Mouse (Mus musculus) embryo, embryonic 10 days (tissue): ENCODE data around the gene Lipe.
"Not testable (repeated sequence)": the region's sequence is repeated elsewhere in the genome, so short reads cannot be mapped to it uniquely, and the experiment has no call there.

ENCODE experiments used
- DNase-seq: peaks from one replicate; pipeline ENCODE4 v3.0.0-alpha.2; 2015; ENCODE audit warnings: low spot score

The Lipe gene

DNA sequence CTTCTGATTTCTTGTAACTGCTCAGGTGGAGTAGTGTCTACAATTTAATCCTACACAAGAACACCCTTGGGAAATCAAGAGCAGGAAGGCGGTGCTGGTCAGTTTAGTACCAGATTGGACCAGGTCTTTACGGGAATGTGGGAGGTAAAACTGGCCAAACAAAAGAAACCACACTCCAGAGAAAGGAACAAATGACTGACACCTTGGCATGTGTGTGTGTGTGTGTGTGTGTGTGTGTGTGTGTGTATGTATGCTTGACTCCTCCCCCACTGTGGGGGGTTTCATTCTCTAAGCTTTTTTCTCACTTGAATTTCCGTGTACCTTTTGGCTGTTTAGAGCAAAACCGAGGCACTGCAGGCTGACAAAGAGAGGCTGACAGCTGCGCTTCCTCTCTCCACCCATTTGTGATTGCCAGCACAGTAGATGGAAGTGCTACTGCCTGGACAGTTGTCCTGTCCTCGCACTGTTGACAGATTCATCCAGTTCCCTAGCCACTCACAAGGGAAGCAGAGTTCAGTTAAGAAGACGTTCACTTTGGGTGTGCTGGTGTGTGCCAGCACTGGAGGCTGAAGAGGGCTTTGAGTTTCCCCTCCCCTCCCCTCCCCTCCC is 14.4 kb upstream of the Lipe start, which contains the start of gene Cxcl17:
Cxcl17 (minus strand) TSS at position 54 of the 609 bp plus-strand sequence.
- DNase-seq = no peak

GRCm38 (mm10) chr7:25411861-25412260 is 13.4 kb upstream of the Lipe start:
- no peak for DNase-seq

- DNase-seq = no peak
Observed at GRCm38 (mm10) chr7:25410969-25411615, 12.6 kb upstream of the Lipe start.

DNA sequence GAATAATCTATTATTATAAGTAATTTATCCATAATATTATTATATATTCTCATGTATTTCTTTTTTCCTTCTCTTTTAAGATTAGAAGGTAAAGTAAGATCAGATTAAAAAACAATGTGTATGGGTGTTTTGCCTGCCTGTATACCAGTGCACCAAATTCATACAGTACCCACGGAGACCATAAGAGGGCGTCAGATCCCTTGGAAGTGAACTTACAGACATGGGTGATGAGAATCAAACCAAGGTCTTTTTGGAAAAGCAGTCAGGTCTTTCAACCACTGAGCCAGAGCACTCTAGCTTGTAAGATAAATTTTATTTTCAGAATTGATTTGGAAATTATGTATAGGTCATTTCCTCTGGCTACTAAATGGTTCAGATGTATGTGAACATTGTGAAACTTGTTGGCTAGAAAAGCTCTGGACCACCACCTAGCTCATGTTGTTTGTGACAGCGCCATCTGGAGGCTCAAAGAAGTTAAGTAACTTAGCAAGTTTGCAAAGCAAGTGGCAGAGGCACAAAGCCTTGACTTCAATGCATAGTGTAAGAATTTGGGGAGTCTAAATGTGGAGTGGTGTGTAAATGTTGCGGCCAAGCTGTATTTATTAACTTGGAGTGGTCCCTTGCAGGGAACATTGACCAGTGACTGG is 10.7 kb upstream of the Lipe start:
- peak; percentile 62 for DNase-seq

- DNase-seq = no peak
Observed at GRCm38 (mm10) chr7:25406468-25406867, 8.0 kb upstream of the Lipe start.

GRCm38 (mm10) chr7:25402671-25403101 is 4.2 kb upstream of the Lipe start:
- peak; percentile 77 for DNase-seq

DNA sequence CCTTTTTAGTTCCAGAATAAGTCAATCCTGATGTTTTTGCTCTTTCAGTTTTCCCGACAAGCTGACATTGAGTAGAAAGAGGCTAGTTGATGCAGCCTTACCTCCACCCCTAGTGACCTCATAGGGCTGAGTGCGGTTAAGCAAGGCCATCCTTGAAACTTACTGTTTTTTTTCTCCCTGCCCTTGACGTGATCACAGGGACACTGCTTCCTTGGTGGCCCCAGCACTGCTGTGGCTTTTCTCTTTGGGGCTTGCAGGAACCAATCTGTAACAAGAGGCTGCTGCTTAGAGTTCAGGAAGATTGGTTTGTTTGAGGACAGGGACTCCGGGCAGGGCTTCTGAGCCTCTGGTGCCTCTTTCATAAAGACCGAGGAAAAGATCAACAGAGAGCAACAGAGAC is 3.5 kb upstream of the Lipe start:
- peak; percentile 39 for DNase-seq

DNA sequence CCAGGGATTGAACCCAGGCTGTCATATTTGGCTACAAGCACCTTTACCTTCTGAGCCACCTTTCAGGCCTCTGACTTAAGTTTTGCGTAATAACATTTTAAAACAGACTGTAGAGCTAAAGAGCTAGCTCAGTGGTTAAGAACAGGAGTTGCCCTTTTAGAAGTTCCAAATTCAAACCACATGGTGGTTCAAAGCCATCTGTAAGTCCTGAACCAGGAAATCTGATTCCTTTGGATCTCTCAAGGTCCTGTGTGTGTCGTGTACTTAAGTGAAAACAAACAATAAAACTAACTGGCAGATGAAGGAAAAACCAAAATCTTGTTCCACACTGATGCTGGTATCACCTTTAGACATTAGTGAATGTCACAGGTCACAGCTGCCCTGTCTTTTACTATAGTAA is 3.0 kb upstream of the Lipe start:
- DNase-seq = peak; percentile 50

DNA sequence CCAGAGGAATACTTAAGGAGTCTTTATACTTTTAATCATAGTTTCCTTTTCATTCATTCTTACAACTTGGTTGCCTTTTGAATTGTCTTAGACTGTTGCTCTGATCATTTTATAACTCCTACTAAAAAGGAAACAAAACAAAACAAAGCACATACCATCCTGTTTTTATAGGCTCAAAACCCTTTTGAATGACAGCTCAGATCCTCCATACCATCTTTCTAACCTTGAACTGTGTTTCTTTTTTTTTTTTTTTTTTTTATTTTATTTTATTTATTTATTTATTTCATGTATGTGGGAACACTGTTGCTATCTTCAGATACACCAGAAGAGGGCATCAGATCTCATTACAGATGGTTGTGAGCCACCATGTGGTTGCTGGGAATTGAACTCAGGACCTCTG is 518 bp upstream of the Lipe start:
- not testable (repeated sequence) for DNase-seq

GRCm38 (mm10) chr7:25396621-25397020 is 1.9 kb downstream of the Lipe start:
- DNase-seq = no peak

GRCm38 (mm10) chr7:25395558-25396521 is 2.7 kb downstream of the Lipe start:
- DNase-seq = peak; percentile 94

GRCm38 (mm10) chr7:25395186-25395557 is 3.3 kb downstream of the Lipe start:
- no peak for DNase-seq

GRCm38 (mm10) chr7:25394754-25395153 is 3.8 kb downstream of the Lipe start:
- DNase-seq = no peak

DNA sequence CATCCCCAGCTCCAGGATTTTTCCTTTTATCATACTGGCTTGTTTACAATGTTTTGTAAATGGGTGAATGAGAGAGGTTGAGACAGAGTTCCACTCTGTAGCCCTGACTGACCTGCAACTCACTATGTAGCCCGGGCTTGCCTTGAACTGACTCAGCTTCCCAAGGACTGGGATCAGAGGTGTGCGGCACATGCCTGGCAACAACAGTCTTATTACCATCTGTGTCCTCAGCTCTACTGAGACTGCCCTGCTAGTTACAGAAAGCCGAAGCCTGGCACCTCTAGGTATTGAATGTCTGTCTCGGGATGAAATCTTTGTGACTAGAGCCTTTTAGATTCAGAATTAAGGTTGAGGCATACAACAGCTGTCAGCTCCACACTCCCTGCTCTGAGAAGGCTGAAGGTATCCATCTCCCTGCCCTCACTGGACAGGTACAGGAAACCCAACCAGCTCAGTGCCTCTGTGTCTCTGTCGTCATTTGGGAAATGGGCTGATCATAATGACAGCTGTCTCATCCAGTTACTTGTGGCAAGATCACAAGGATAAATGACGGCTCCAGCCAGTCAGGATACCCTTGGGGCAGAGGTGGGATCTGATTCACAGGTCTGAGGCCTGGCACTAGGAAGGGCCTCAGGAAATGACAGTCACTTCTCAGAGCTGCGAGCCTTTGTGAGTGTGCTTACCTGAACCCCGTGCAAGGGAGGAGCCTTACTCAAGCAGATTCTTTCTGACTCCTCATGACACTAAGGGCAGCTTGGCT is 4.9 kb downstream of the Lipe start:
- DNase-seq = no peak

DNA sequence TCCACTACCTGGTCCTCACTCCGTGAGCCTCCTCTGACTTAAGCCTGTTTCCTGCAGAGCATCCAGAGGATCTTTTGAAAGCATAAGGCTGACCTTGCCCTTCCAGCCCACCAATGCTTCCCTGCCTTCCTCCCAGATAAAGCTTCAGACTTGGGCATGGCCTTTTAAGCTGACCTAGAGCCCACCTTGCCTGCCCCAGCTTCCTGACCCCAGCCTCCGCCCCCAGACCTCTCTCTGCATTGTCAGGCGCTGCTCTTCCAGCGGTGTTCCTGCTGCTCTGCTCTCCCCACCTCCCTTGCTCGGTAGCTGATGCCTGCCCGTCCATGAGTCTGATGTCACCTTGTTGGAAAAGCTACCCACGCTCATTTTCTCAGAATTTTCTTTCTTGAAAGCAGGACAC is 5.7 kb downstream of the Lipe start:
- DNase-seq = no peak

DNA sequence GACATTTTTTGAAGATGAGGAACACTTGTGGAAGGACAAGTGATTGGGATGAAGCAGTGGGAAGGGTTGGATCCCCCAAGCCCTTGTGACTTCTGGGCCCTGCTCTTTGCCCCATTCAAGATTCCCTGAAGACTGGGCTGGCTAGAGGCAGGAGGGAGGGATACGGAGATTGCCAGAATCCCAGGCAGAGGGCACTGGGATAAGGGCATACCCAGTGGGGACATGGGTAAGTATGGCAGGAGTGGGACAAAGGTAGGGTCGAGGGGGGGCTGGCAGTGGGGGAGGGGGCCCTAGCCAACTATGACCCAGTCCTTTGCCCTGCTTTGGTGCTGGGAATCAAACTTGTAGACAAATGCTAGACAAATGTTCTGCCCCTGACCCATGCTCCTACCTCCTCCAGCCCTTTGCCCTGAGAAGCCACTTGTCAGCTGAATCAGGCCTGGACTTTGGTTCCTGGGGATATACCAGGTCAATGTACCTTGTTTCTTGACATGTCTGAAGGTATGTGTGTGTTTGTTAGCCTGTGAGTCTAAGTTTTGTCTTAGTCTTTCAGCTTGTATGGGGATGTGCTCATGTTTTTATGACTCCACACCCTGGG is 6.6 kb downstream of the Lipe start:
- DNase-seq = no peak

- DNase-seq = no peak
Observed at GRCm38 (mm10) chr7:25390986-25391385, 7.5 kb downstream of the Lipe start.

DNA sequence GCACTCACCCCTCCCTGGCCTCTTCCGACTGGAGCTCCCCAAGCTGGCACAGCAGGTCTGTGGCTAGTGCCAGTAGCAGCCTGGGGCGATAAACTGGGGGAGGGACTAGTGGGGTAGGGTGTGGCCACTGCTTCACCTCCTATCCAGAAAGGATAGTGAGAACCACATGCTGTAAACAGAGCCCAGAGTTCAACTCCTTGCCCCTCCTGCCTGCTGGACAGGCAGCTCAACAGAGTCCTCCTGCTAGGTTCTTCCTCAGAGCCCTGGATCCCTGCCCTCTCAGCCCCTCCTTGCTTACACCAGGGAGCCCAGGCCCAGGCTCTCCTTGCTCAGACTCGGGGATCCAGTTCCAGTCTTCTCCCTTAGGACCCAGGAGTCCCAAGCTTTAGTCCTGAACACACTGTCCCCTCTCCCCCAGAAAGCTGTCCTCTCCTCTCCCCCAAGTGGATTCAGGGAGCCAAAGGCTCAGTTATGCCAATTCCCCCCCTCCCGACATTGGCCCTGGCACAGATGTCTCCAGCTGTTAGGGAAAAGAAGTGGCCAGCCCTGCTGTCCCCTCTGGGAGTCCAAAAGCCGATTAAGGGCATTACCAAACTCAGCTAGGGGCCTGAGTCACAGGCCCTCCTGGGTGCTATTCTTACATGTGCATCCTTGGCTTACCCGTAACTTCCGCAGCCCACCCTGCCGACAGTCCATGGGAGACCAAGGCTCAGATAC is 8.3 kb downstream of the Lipe start:
- no peak for DNase-seq

- DNase-seq = no peak
Observed at GRCm38 (mm10) chr7:25388916-25389315, 9.6 kb downstream of the Lipe start.

DNA sequence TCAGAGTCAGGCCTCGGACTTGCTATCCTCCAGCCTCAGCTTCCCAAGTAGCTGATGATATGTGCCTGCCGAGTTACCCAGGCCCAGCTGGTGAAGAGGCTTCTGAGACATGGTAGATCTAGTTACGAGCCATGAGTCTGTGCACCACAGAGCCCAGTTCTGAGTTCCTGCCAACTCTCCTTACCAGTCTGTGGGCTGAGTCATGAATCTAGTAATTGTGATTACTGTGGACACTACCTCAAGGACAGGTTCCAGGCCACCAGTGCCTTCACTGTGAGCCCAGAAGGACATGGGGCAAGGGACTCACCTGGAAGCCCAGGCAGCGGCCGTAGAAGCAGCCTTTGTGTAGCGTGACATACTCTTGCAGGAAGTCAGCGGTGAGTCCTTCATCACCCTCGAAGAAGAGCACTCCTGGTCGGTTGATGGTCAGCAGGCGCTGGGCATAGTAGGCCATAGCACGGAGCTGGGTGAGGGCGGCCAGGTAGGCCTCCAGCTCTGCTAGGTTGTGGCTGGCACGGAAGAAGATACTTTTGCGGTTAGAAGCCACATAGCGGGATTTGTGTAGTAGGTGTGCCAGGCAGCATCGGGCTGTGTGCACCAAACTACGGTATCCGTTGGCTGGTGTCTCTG is 10.6 kb downstream of the Lipe start:
- DNase-seq = no peak
